Mouse (Mus musculus) testis, adult 10 weeks (tissue): ENCODE data around the gene Mccc2. TPM values are rescaled to one million over a fixed set of nuclear protein-coding genes. Genes with fewer than 3 reads are reported as not detected.

ENCODE experiments used
- polyA plus RNA-seq: library from polyadenylated mRNA; stranded (reverse); fragments of 350-450 nt; fragmentation: Illumina TruSeq; extraction: RNeasy Lipid Tissue Mini Kit (QIAGEN cat#74804); gene quantifications from one replicate; pipeline ENCODE4 v1.2.3, GENCODE M21; 2014; ENCODE audit warnings: low read depth, low replicate concordance

Gene Mccc2
- 22.2 TPM for polyA plus RNA-seq

DNA sequence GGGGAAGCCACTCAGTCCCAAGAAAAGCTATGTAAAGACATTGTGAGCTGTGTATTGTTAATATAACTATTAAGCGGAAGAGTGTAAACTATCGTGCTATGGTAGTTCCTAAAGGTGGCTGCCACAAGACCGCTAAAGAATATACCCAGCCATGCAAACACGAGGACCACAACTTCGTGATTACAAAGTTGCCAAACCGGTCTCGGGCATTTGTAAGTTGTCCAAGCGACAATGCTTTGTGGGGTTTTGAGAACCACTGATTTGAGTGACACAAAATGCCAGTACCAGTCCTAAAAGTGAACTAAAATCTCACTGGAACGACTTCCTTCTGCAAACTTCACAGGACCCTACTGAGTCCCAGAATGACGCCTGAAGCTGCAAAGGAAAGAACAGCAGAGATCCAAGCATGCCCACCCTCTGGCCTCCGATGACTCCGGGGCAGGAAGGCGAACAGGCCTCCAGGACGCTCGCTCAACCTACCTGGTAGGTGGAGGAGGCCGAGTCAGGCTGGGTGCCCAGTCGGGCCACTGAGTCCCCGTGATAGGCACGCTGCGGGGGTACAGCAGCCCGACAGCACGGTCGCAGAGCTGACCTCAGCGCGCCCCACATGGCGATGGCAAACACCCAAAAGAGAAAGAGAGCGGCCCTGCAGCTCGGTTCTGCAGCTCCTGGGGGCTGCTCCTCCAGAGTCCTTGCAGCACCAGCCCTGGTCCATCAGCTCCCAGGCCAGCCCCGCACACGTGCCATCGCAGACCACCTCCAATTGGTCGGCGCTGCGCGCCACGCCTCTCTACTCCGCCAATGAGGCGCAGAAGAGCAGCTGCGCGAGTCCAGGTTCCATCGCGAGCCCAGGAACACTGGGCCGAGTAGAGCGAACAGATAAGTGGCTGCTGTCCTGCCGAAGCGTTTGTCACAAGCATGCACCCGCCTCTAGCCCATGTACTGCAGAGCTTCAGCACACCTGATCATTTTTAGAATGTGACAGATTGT is at the start of gene Mccc2:
Gene Mccc2, minus strand, starts transcription at position 734 of the 990 bp plus-strand sequence.

GRCm38 (mm10) chr13:99900965-99901364 is 114.5 kb downstream of the Mccc2 start, which contains the start of gene Cartpt:
Gene Cartpt, minus strand, starts transcription at chr13:99901091.

Other genes starting within 250 kb of the Mccc2 start
- not detected for gene Cartpt, start 114.5 kb downstream of the Mccc2 start, polyA plus RNA-seq
- gene Bdp1, start 88.4 kb upstream of the Mccc2 start, polyA plus RNA-seq: 18.2 TPM
- 3,181 TPM for gene Serf1, start 92.4 kb upstream of the Mccc2 start, polyA plus RNA-seq
- 49.1 TPM for gene Smn1, start 109.2 kb upstream of the Mccc2 start, polyA plus RNA-seq
- 0.41 TPM for gene Naip2, start 186.5 kb upstream of the Mccc2 start, polyA plus RNA-seq
- gene Naip5, start 230.7 kb upstream of the Mccc2 start, polyA plus RNA-seq: 0.57 TPM